23 mouse cellular contexts compared by ENCODE assay signal in the genomic region with DNA sequence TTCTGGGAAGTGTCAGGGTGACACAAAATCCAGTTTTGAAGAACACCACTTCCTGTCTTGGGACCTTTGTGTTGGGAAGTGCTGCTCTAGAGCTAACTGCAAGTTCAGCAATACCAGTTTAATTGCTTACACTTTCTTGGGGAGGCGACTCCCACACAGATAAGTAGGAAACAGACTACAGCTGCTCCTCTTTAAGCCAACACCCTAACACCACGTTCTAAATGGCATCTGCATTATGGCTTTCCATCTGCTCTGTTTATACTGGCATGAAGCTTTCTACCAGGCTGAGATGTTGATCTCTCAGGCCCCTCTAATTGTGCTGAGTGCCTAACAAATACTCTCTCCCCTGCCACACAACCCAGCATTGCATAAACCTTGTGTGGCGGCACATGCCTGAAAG. TPM values are rescaled to one million over a fixed set of nuclear protein-coding genes. Genes with fewer than 3 reads are reported as not detected.
DNase-seq lines count a peak whose midpoint lies in the region; ATAC-seq and TF ChIP-seq lines count a peak whose summit lies in the region.
"Had no signal": no experiment of that assay in that cellular context is flagged by ENCODE, and none has a peak within 500 bp of the region (broad histone marks: within the 10 kb centered on the region; RNA-seq: fewer than 3 reads in every experiment).

No protein-coding gene starts in this region.

- no peaks in the 10 kb centered on the region for H3K4me1 ChIP-seq in forebrain, postnatal 0 days (ENCODE audit: insufficient read depth)
- H3K4me1 ChIP-seq in forebrain, embryonic 16.5 days (replicated peaks; ENCODE audit: control insufficient read depth, insufficient read depth, low read length): no peaks in the 10 kb centered on the region
- no peaks in the 10 kb centered on the region for H3K4me1 ChIP-seq in lung, embryonic 14.5 days (ENCODE audit: insufficient read depth)
- H3K4me1 ChIP-seq: embryonic facial prominence, embryonic 13.5 days; embryonic facial prominence, embryonic 15.5 days; forebrain, embryonic 10.5 days; forebrain, embryonic 12.5 days had no signal

- TF ChIP-seq CTCF in forebrain, postnatal 0 days (IDR thresholded peaks at IDR 0.05; ENCODE audit: low read depth): no peak
- TF ChIP-seq CTCF in layer of hippocampus, adult 2 months (conservative IDR thresholded peaks at IDR 0.05): no peak
- TF ChIP-seq CTCF in lung, embryonic 14.5 days (IDR thresholded peaks at IDR 0.05; ENCODE audit: low read depth): no peak

- H3K9ac ChIP-seq in forebrain, postnatal 0 days: no peak overlapping the region
- H3K9ac ChIP-seq in forebrain, embryonic 16.5 days (replicated peaks; ENCODE audit: low read depth, low read length): no peak overlapping the region
- no peak overlapping the region for H3K9ac ChIP-seq in lung, embryonic 14.5 days
- H3K9ac ChIP-seq: embryonic facial prominence, embryonic 13.5 days; embryonic facial prominence, embryonic 15.5 days; forebrain, embryonic 12.5 days had no signal

- H3K4me3 ChIP-seq in forebrain, postnatal 0 days (ENCODE audit: low read depth, low read length): no peak overlapping the region
- no peak overlapping the region for H3K4me3 ChIP-seq in forebrain, embryonic 16.5 days (replicated peaks; ENCODE audit: low read length)
- no peak overlapping the region for H3K4me3 ChIP-seq in layer of hippocampus, adult 2 months
- no peak overlapping the region for H3K4me3 ChIP-seq in lung, embryonic 14.5 days (ENCODE audit: low read depth, low read length)
- H3K4me3 ChIP-seq: embryonic facial prominence, embryonic 13.5 days; embryonic facial prominence, embryonic 15.5 days; erythroblast, embryonic 14.5 days; forebrain, embryonic 10.5 days; forebrain, embryonic 12.5 days had no signal

- no peak overlapping the region for H3K4me2 ChIP-seq in forebrain, postnatal 0 days (ENCODE audit: low read depth)
- no peak overlapping the region for H3K4me2 ChIP-seq in forebrain, embryonic 16.5 days (ENCODE audit: low read length)
- H3K4me2 ChIP-seq in lung, embryonic 14.5 days: no peak overlapping the region
- H3K4me2 ChIP-seq: embryonic facial prominence, embryonic 13.5 days; embryonic facial prominence, embryonic 15.5 days; forebrain, embryonic 12.5 days had no signal

- no peak overlapping the region for H3K27ac ChIP-seq in forebrain, postnatal 0 days (ENCODE audit: low read depth, low read length)
- no peak overlapping the region for H3K27ac ChIP-seq in forebrain, embryonic 16.5 days (ENCODE audit: low read length)
- no peak overlapping the region for H3K27ac ChIP-seq in layer of hippocampus, adult 2 months
- H3K27ac ChIP-seq in lung, embryonic 14.5 days (ENCODE audit: low read depth): no peak overlapping the region
- H3K27ac ChIP-seq: embryonic facial prominence, embryonic 13.5 days; embryonic facial prominence, embryonic 15.5 days; forebrain, embryonic 10.5 days; forebrain, embryonic 12.5 days had no signal

- DNase-seq in forebrain, postnatal 0 days: no peak
- peak; percentile 17 for DNase-seq in layer of hippocampus, adult 9-11 months
- no peak for DNase-seq in layer of hippocampus, adult 2 months (ENCODE audit: low spot score in 2 of 2)
- peak; percentile 27 for DNase-seq in lung, embryonic 14.5 days
- DNase-seq in lung, postnatal 36 days: no peak
- peak; percentile 60 for DNase-seq in brain, adult 2 months (ENCODE audit: low read depth, low spot score)
- no peak for DNase-seq in MN1 (ENCODE audit: low spot score)
- DNase-seq: adrenal gland, adult 2 months; adrenal gland, postnatal 10 days; adrenal gland, postnatal 25 days; B cell, adult 2 months; cerebellum, adult 11 months; embryo, embryonic 11 days had no signal

- 61% methylated on average over 3 of the region's 3 CpGs for WGBS in forebrain, postnatal 0 days
- WGBS in forebrain, embryonic 16.5 days: 76% methylated on average over 3 of the region's 3 CpGs
- WGBS in lung, embryonic 14.5 days: 43% methylated on average over 3 of the region's 3 CpGs

- no peaks in the 10 kb centered on the region for H3K27me3 ChIP-seq in forebrain, postnatal 0 days (ENCODE audit: insufficient read depth, low read length)
- H3K27me3 ChIP-seq in forebrain, embryonic 16.5 days (replicated peaks; ENCODE audit: control insufficient read depth, insufficient read depth, low read length): no peaks in the 10 kb centered on the region
- H3K27me3 ChIP-seq in lung, embryonic 14.5 days (ENCODE audit: insufficient read depth, low read length): no peaks in the 10 kb centered on the region
- H3K27me3 ChIP-seq: CH12.LX; embryonic facial prominence, embryonic 13.5 days; embryonic facial prominence, embryonic 15.5 days; forebrain, embryonic 12.5 days had no signal

- ATAC-seq in forebrain, postnatal 0 days: peak; percentile 61; the same call in 1 of the 2 replicates
- no peak for ATAC-seq in forebrain, embryonic 16.5 days
- no peak for ATAC-seq in lung, embryonic 14.5 days (ENCODE audit: insufficient read depth)
- ATAC-seq: CD4-positive, CD25-positive, alpha-beta regulatory T cell, adult 4 months; forebrain, embryonic 14.5 days had no signal

- no peaks in the 10 kb centered on the region for H3K36me3 ChIP-seq in forebrain, postnatal 0 days (ENCODE audit: insufficient read depth)
- no peaks in the 10 kb centered on the region for H3K36me3 ChIP-seq in forebrain, embryonic 16.5 days (ENCODE audit: control insufficient read depth, insufficient read depth)
- H3K36me3 ChIP-seq in lung, embryonic 14.5 days (ENCODE audit: insufficient read depth): no peaks in the 10 kb centered on the region
- H3K36me3 ChIP-seq: embryonic facial prominence, embryonic 13.5 days; embryonic facial prominence, embryonic 15.5 days; forebrain, embryonic 10.5 days; forebrain, embryonic 12.5 days; G1E had no signal

- H3K9me3 ChIP-seq in forebrain, postnatal 0 days (ENCODE audit: low read length): no peaks in the 10 kb centered on the region
- no peaks in the 10 kb centered on the region for H3K9me3 ChIP-seq in forebrain, embryonic 16.5 days (ENCODE audit: control insufficient read depth, low read length)
- no peaks in the 10 kb centered on the region for H3K9me3 ChIP-seq in lung, embryonic 14.5 days (ENCODE audit: low read depth, low read length)
- H3K9me3 ChIP-seq: embryonic facial prominence, embryonic 13.5 days; embryonic facial prominence, embryonic 15.5 days; forebrain, embryonic 10.5 days; forebrain, embryonic 12.5 days had no signal

RNA-seq across cellular contexts. Expression of a gene that starts 36.9 kb away (rescaled TPM):
- total RNA-seq in forebrain, postnatal 0 days (2014; rRNA removed): 95.6 and 106 TPM in 2 replicates
- polyA plus RNA-seq in forebrain, postnatal 0 days (2015; fragmentation: Nextera tagmentation; extraction: Ambion mirVana): 30.2 and 40.2 TPM in 2 replicates
- polyA plus RNA-seq in forebrain, embryonic 16.5 days (2015; fragmentation: Nextera tagmentation; extraction: Ambion mirVana): 37.1 and 39.7 TPM in 2 replicates
- total RNA-seq in layer of hippocampus, adult 2 months (2021): 10 to 100 TPM; 27.6 to 27.7 TPM
- 11.0 and 12.7 TPM in 2 replicates for polyA plus RNA-seq in lung, embryonic 14.5 days (2014; fragmentation: Nextera tagmentation; extraction: Ambion mirVana)
- polyA plus RNA-seq: G1E had no signal

Comparison
In these comparisons a context has a peak if more than half of its experiments do, and no peak if none do; other contexts are left out.
1. DNase-seq: peak in layer of hippocampus, adult 9-11 months (single experiment), lung, embryonic 14.5 days (single experiment) and brain, adult 2 months (single experiment); none in forebrain, postnatal 0 days (single experiment), layer of hippocampus, adult 2 months (0 of 2), lung, postnatal 36 days (single experiment) and MN1 (single experiment).